Mouse (Mus musculus): ENCODE measurements around the gene Tmem239. TPM values are rescaled to one million over a fixed set of nuclear protein-coding genes. Genes with fewer than 3 reads are reported as not detected.

The Tmem239 gene
- polyA plus RNA-seq, 1 experiment from 2014 or later: 0.11 TPM

DNA sequence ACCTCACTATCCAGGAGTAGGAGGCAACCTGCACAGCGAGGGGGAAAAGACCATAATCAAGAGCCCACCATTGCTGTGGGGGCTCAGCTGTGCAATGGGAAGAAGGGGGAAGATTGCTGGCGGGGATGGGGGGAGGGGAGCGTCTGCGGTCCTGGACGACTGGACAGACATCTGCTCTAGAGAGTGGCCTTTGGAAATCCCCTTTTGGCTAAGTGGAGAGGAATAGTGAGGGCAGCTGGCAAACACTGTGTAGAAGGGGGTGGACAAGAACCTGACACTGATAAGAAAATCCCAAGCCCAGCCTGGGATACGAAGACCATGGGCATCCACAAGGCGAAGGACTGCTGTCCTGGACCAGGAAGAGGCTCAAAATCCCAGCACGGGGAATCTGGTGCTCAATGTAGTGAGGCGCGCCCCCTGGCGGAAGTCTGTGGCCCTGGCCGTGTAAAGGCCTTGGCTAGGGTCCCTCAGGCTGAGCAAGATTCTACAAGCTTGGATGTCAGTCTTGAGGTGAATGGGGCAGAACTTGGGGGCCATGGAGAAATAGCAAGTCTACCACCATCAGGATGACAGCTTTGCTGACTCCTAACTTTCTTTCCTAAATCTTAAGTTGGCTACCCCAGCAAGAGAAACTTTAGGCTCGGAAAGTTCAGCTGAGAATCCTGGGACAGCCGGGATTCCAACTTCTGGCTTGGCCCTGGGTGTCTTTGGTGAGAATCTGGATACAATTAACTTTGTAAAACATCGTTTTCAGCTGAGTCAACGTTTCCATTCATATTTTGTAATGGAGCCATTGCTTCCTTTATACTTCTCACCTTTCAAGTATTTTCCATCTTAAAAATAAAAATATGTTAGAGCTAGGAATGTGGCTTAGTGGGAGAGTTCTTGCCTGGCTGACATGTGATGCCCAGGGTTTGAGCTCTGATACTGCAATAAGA, 5.5 kb downstream of the Tmem239 start:
- 35% methylated on average over 16 of the region's 16 CpGs for WGBS
- no peak overlapping the region for H3K4me3 ChIP-seq
- H3K27ac ChIP-seq (replicated peaks): no peak overlapping the region
- no peak; the same call in 1 of the 2 replicates for ATAC-seq (ENCODE audit: extremely low read depth, insufficient number of reproducible peaks, low FRiP score, low TSS enrichment)
- H3K27me3 ChIP-seq (replicated peaks): no peaks in the 10 kb centered on the region
- no peaks in the 10 kb centered on the region for H3K9me3 ChIP-seq
- H3K36me3 ChIP-seq: no peaks in the 10 kb centered on the region
- H3K4me2 ChIP-seq: peak overlapping the region; percentile 0; the same call in 1 of the 2 replicates
- no peak overlapping the region for H3K9ac ChIP-seq
- H3K4me1 ChIP-seq: peaks cover 5% of the 10 kb centered on the region; the same call in 1 of the 2 replicates

DNA sequence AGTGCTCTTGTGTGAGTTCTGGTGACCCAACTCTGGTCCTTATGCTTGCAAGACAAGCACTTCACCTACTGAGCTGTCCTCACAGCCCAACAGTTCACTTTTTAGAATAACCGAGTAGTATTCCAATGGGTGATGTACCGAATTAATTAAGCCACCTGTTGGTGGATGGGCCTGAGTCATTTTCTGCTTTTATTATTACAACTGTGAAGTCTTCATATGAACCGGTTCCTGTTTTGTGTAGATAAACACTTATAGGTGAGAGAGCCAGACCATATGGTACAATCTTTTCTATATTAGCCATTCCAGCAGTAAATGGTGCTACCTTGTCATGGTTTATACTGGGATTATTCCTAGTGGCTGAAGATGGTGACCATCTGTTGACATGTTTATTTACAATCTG, 6.5 kb downstream of the Tmem239 start:
- Histone ChIP-seq H3K4me1 (peaks cover 5% of the 10 kb centered on the region; the same call in 1 of the 2 replicates), H3K27me3 (replicated peaks) (no peaks in the 10 kb centered on the region), H3K27ac (replicated peaks) (no peak overlapping the region), H3K36me3 (no peaks in the 10 kb centered on the region), H3K9ac (no peak overlapping the region), H3K4me2 (no peak overlapping the region), H3K9me3 (no peaks in the 10 kb centered on the region), H3K4me3 (no peak overlapping the region)
- WGBS: 74% methylated on average over 3 of the region's 3 CpGs
- no peak for ATAC-seq (ENCODE audit: extremely low read depth, insufficient number of reproducible peaks, low FRiP score, low TSS enrichment)

DNA sequence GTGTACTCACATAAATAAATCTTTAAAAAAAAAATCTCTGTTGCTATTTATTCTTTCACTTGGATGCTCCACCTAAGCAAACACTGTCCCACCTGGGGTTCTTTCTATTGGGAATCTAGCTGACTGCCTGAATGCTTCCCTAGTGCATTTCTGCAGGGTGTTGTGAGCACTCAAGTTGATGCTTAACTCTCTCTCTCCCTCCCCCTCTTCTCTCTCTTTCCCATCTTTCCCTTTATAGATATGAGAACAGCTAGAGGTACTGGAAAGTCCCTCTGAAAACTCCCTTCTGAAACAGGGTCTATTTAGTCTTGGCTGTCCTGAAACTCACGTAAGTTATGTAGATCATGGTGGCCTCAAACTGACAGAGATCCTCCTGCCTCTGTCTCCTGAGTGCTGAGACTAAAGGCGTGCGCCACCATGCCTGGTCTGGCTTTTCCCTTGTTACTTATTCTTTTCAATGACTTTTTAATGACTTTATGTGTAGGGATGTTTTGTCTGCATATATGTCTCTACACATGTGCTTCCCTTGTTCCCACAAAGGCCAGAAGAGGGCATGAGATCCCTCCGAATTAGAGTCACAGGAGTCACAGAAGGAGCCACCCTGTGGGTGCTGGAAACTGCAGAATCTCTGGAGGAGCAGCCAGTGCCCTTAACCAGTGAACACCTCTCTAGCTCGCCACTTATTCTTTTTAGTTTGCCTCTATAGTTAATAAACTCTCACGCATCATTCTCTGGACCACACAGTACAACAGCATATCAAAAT, 8.0 kb downstream of the Tmem239 start:
- Histone ChIP-seq H3K36me3 (peaks cover 9% of the 10 kb centered on the region), H3K4me1 (no peaks in the 10 kb centered on the region), H3K27ac (replicated peaks) (no peak overlapping the region), H3K27me3 (replicated peaks) (no peaks in the 10 kb centered on the region), H3K9ac (no peak overlapping the region), H3K4me2 (no peak overlapping the region), H3K4me3 (no peak overlapping the region), H3K9me3 (no peaks in the 10 kb centered on the region)
- no peak for ATAC-seq (ENCODE audit: extremely low read depth, insufficient number of reproducible peaks, low FRiP score, low TSS enrichment)
- 64% methylated on average over 6 of the region's 6 CpGs for WGBS

DNA sequence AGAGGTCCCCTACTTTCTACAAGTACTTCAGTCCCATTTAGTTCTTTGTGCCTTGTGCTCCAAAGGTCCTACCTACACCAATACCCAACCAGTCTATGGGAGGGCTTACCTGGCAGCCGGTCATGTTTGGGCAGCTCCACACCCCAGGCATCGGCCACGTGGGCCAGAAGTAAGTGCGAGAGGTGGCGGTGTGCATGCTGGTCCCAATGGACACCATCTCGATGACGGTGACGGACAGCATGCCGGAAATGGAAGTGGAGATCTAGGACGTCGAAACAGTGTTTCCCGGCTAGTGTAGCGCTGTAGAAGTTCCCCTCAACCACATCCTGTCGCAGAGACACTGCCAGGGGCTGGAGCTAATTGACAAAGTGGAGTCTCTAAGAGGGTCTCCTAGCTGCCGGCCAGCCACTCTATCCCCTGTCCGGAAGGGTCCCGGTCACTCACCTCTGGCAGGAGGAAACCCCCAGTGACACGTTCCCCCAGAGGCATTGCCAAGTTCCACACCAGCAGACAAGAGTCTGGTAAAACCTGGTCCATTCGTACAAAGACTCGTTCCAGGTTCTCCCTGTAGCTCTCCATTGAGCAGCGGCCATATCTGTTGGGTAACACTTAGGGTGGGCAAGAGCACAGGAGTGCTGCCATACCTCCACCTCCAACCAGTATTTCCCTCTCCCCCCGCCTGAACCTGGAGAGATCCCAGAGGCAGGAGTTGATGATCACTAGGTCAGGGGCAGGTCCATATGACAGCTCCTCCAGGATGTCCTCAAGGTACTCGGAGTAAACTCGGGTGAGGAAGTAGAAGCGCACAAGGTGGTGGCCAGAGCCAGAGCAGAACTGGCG, 15.7 kb downstream of the Tmem239 start:
- no peak for ATAC-seq (ENCODE audit: extremely low read depth, insufficient number of reproducible peaks, low FRiP score, low TSS enrichment)
- Histone ChIP-seq H3K36me3 (peaks cover 31% of the 10 kb centered on the region), H3K4me3 (no peak overlapping the region), H3K27ac (replicated peaks) (no peak overlapping the region), H3K9ac (no peak overlapping the region), H3K4me1 (peaks cover 14% of the 10 kb centered on the region), H3K4me2 (no peak overlapping the region), H3K27me3 (replicated peaks) (0 out of 2 replicates have a peak, but pooled peaks cover 3% of the 10 kb centered on the region), H3K9me3 (no peaks in the 10 kb centered on the region)
- 94% methylated on average over 26 of the region's 26 CpGs for WGBS

DNA sequence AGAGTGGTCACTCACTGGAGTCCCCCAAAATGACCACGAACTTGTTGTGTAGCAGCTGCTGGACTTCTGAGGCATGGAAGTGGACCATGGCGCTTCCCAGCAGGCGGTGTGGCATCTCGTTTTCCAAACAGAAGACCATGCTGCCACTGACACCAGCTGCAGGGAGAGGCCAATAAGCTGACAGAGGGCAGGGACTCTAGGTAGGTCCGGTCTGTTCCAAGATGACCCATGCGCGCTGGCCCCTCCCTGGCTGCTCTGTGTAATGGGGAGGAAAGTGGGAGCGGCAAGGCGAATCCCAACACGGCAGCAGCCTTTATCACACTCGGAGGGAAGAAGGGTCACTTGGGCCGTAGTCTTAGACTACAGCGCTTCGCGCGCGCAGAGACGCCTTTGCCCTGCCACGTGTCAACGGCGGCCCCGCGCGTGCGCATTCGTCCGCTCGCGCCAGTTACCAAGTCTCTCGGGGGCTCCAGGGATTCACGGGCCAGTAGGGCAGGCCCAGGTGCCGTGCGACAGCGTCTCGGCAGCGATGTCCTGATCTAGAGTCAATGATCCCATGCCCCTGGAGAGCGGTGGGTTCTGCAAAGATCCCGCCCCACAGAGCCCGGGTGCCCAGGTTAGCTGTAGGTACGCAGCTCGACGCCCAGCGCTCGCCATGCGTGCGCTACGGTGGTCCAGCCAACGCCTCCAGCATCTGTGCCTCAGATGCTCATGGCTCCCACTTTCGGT, 17.3 kb downstream of the Tmem239 start:
- peaks cover 30% of the 10 kb centered on the region for H3K36me3 ChIP-seq
- ATAC-seq (ENCODE audit: extremely low read depth, insufficient number of reproducible peaks, low FRiP score, low TSS enrichment): peak; percentile 32; the same call in 1 of the 2 replicates
- H3K9ac ChIP-seq: peak overlapping the region; percentile 88
- H3K4me3 ChIP-seq: peak overlapping the region; percentile 86
- H3K27ac ChIP-seq (replicated peaks): peak overlapping the region; percentile 89
- H3K27me3 ChIP-seq (replicated peaks): 0 out of 2 replicates have a peak, but pooled peaks cover 3% of the 10 kb centered on the region
- H3K4me2 ChIP-seq: peak overlapping the region; percentile 88
- H3K4me1 ChIP-seq: peaks cover 14% of the 10 kb centered on the region
- WGBS: 13% methylated on average over 49 of the region's 49 CpGs
- H3K9me3 ChIP-seq: no peaks in the 10 kb centered on the region

DNA sequence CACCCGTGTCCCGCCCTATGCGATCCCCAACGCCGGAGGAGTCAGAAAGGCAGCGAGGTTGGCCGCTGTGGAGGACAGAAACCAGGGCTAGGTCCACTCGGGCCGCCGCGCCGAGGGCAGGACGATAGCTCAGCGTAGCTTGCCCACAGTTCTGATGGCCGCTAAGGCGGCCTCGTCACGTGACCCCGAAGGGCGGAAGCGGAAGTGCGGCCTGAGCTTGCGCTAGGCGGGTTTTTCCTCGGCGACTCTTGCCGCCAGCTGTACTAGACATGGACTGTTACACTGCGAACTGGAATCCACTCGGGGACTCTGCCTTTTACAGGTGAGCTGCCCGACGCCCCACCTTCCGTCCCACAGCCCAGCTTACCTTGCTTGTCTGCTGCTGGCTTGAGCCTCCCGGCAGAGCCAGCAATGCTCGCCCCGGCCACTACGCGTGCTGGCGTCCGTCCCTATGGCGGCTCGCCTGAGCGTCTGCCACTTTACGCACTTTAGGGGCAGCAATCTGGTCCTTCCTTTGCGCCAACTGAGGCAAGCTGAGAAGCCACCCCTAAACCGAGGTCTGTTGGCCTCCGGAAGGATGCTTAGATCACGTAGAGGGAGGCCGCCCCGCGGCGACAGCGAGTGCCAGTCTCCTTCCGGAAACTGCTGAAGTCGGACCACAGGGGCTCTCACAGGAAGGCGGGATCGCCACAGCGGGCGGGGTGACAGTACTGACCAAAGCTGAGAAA, 18.0 kb downstream of the Tmem239 start, which contains the start of the genes Vps16 and Pced1a:
TSS of gene Vps16 (plus strand) at position 214 of the 728 bp plus-strand sequence.
TSS of gene Pced1a (minus strand) at position 576 of the 728 bp plus-strand sequence.
- Histone ChIP-seq H3K27me3 (replicated peaks) (0 out of 2 replicates have a peak, but pooled peaks cover 3% of the 10 kb centered on the region), H3K27ac (replicated peaks) (peak within 1 kb of the TSS; percentile 89), H3K4me2 (peak within 1 kb of the TSS; percentile 88), H3K4me3 (peak within 1 kb of the TSS; percentile 86), H3K4me1 (peaks cover 14% of the 10 kb centered on the region), H3K36me3 (peaks cover 22% of the 10 kb centered on the region), H3K9ac (peak within 1 kb of the TSS; percentile 88), H3K9me3 (no peaks in the 10 kb centered on the region)
- peak; percentile 85 for ATAC-seq (ENCODE audit: extremely low read depth, insufficient number of reproducible peaks, low FRiP score, low TSS enrichment)
- WGBS: under 1% methylated on average over 58 of the region's 58 CpGs

DNA sequence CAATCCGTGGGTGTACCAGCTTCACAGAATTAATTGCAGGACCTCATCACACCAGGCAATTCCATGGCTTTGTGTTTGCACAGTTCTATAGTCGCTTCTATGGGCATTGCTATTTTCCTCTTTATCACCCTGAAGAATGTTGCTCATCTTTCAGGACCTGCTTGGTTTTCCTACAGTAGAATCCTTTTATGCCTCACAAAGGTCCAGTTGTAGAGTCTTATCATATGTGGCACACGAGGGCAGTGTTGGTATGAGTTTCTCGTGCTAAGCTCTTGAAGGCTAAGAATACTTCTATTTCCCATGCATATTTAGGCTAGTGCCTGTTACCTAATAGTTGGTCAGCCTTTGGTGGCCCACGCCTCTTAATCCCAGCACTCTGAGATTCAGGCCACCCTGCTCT, 18.8 kb downstream of the Tmem239 start:
- Histone ChIP-seq H3K36me3 (peaks cover 15% of the 10 kb centered on the region), H3K27me3 (replicated peaks) (0 out of 2 replicates have a peak, but pooled peaks cover 3% of the 10 kb centered on the region), H3K9ac (peak overlapping the region; percentile 88), H3K27ac (replicated peaks) (peak overlapping the region; percentile 89), H3K4me1 (peaks cover 20% of the 10 kb centered on the region), H3K4me3 (peak overlapping the region; percentile 86), H3K4me2 (peak overlapping the region; percentile 88), H3K9me3 (no peaks in the 10 kb centered on the region)
- WGBS: 24% methylated on average over 5 of the region's 5 CpGs
- ATAC-seq (ENCODE audit: extremely low read depth, insufficient number of reproducible peaks, low FRiP score, low TSS enrichment): no peak

DNA sequence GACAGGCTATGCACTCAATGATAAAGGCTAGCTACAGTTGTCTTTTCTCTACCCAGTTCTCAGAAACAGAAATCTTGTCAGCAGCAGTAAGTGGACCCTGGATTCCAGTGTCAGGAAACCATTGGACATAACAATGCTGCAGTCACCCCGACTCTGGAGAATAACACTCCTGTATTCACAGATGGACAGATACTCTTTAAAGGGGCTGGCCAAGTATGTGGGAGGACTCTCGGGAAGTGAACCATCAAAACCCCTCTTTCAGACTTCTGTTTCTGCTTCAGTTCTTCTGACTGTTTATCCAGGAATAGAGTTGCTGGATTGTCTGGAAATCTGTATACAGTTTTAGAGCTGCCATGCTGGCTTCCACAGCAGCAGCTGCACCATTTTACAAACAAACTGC, 23.6 kb downstream of the Tmem239 start:
- no peaks in the 10 kb centered on the region for H3K27me3 ChIP-seq (replicated peaks)
- H3K9me3 ChIP-seq: no peaks in the 10 kb centered on the region
- no peak overlapping the region for H3K9ac ChIP-seq
- no peak overlapping the region for H3K27ac ChIP-seq (replicated peaks)
- WGBS: 54% methylated on average over 2 of the region's 2 CpGs
- peaks cover 34% of the 10 kb centered on the region for H3K4me1 ChIP-seq
- ATAC-seq (ENCODE audit: extremely low read depth, insufficient number of reproducible peaks, low FRiP score, low TSS enrichment): no peak
- no peak overlapping the region for H3K4me3 ChIP-seq
- H3K36me3 ChIP-seq: peaks cover 10% of the 10 kb centered on the region
- no peak overlapping the region for H3K4me2 ChIP-seq

DNA sequence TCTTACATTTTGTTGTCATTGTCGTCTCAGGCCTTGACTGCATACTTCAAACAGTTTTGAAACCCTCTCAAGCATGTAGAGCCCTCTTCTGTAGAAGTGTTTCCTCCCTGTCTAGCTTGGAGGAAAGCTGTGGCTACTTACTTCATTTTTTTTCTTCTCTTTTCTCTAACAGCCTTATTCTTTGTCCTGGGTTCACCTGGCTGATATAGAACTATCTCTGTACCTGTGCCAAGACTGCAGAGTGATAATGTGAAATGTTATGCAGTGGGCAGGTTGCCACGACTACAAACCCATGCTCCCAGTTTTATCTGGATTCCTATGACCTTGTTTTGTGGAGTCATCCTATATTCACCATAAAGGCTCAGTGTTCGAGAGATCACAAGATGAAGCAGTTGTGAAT, 24.2 kb downstream of the Tmem239 start:
- H3K9ac ChIP-seq: no peak overlapping the region
- no peak overlapping the region for H3K4me2 ChIP-seq
- no peaks in the 10 kb centered on the region for H3K27me3 ChIP-seq (replicated peaks)
- H3K4me3 ChIP-seq: no peak overlapping the region
- H3K36me3 ChIP-seq: peaks cover 10% of the 10 kb centered on the region
- no peaks in the 10 kb centered on the region for H3K9me3 ChIP-seq
- ATAC-seq (ENCODE audit: extremely low read depth, insufficient number of reproducible peaks, low FRiP score, low TSS enrichment): no peak
- 65% methylated on average over 3 of the region's 3 CpGs for WGBS
- H3K27ac ChIP-seq (replicated peaks): no peak overlapping the region
- peaks cover 27% of the 10 kb centered on the region for H3K4me1 ChIP-seq

All from heart, embryonic 13.5 days (tissue).